Mouse (Mus musculus): ENCODE measurements at regions not wholly inside any gene's neighbourhood (a gene's known extent, or its start where the extent isn't known, plus 50 kb on each side); places are given as distances from the start of the nearest gene placed in this dataset.

DNA sequence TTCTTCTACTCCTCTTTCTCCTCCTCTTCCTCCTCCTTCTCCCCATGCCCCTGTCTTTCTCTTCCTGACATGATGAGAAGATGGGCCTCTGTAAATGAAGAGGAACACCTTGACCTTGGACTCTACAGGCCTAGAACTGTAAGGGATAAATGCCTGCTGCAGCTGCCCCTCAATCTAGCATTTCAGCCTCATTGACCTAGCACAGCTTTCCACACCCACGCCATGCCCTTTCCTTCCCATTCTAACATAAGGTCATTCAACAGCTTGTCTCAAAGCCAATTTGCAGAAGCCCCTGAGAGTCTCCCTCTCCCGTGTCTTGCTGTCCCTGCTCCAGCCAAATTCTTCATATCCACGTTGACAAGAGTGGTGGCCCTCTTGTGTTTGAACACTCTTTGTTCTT is 63.8 kb upstream of the Dscam start:
- ATAC-seq: no peak
- 40% methylated on average over 3 of the region's 3 CpGs for WGBS

DNA sequence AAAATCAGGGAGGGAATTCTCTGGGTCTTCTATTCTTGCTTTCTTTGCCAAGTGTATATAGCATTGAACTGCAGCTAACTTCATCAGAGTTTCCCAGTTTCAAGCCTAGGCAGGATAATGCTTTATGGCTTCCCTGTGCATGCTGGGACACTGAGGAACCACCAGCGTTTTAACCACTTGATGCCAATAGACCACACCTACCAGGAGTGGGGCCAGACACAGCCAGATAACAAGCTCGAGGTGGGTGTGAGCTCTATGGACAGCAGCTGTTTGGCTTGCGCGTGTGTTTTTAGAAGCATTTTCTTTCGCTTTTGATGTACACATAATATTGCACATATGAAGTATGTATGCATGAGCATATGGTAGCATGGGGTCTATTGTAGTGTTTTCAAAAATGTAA is 69.1 kb upstream of the Dscam start:
- Histone ChIP-seq H3K9me3 (ENCODE audit: low read length) (no peaks in the 10 kb centered on the region), H3K4me3 (ENCODE audit: low read depth, low read length) (no peak overlapping the region), H3K27ac (ENCODE audit: low read length) (no peak overlapping the region), H3K27me3 (replicated peaks; ENCODE audit: insufficient read depth, low read length) (no peaks in the 10 kb centered on the region), H3K4me2 (replicated peaks; ENCODE audit: low read depth, low read length) (no peak overlapping the region), H3K36me3 (ENCODE audit: insufficient read depth, low read length) (no peaks in the 10 kb centered on the region), H3K4me1 (ENCODE audit: insufficient read depth, low read depth, low read length) (no peaks in the 10 kb centered on the region), H3K9ac (replicated peaks; ENCODE audit: low read depth) (no peak overlapping the region)
- no peak for TF ChIP-seq EP300 (IDR thresholded peaks at IDR 0.05)
- TF ChIP-seq CTCF (IDR thresholded peaks at IDR 0.05): no peak
- whole genome bisulfite sequencing: 61% methylated on average over 5 of the region's 5 CpGs
- ATAC-seq: no peak
- no peak for DNase-seq (ENCODE audit: low spot score)

More for the DNA sequence above, 63.8 kb upstream of the Dscam start:
- Histone ChIP-seq H3K4me3 (ENCODE audit: low read depth, low read length) (no peak overlapping the region), H3K4me1 (ENCODE audit: insufficient read depth, low read depth, low read length) (no peaks in the 10 kb centered on the region), H3K9ac (replicated peaks; ENCODE audit: low read depth) (no peak overlapping the region), H3K4me2 (replicated peaks; ENCODE audit: low read depth, low read length) (no peak overlapping the region), H3K36me3 (ENCODE audit: insufficient read depth, low read length) (no peaks in the 10 kb centered on the region), H3K9me3 (ENCODE audit: low read length) (no peaks in the 10 kb centered on the region), H3K27ac (ENCODE audit: low read length) (no peak overlapping the region), H3K27me3 (replicated peaks; ENCODE audit: insufficient read depth, low read length) (no peaks in the 10 kb centered on the region)
- no peak for DNase-seq (ENCODE audit: low spot score)
- TF ChIP-seq CTCF (IDR thresholded peaks at IDR 0.05): no peak
- no peak for TF ChIP-seq EP300 (IDR thresholded peaks at IDR 0.05)

DNA sequence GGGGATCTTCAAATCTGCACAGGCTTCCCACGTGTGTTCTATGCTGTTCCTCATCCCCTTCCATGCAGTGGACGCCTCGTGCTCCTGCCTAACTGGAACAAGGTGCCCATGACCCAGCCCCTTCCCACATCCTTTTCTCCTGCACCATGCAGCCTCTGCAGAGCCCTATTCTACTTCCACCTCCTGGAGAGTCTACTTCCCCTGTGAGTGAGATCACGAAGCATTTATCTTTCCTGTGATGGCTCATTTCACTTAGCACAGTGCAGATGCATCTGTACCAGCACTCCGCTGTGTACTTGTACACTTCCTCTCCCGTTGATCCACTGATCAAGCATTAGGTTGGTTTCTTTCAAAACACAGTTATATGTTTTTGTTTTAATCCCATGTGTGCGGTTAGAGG is 69.5 kb upstream of the Dscam start:
- no peak overlapping the region for H3K4me2 ChIP-seq (replicated peaks; ENCODE audit: low read depth, low read length)
- H3K27ac ChIP-seq (ENCODE audit: low read length): no peak overlapping the region
- ATAC-seq (no peak), DNase-seq (ENCODE audit: low spot score) (no peak)
- H3K4me3 ChIP-seq (ENCODE audit: low read depth, low read length): no peak overlapping the region
- H3K27me3 ChIP-seq (replicated peaks; ENCODE audit: insufficient read depth, low read length): no peaks in the 10 kb centered on the region
- no peaks in the 10 kb centered on the region for H3K36me3 ChIP-seq (ENCODE audit: insufficient read depth, low read length)
- no peaks in the 10 kb centered on the region for H3K9me3 ChIP-seq (ENCODE audit: low read length)
- 81% methylated on average over 7 of the region's 7 CpGs for WGBS
- H3K4me1 ChIP-seq (ENCODE audit: insufficient read depth, low read depth, low read length): no peaks in the 10 kb centered on the region
- H3K9ac ChIP-seq (replicated peaks; ENCODE audit: low read depth): no peak overlapping the region
- no peak for TF ChIP-seq CTCF (IDR thresholded peaks at IDR 0.05)
- TF ChIP-seq EP300 (IDR thresholded peaks at IDR 0.05): no peak

DNA sequence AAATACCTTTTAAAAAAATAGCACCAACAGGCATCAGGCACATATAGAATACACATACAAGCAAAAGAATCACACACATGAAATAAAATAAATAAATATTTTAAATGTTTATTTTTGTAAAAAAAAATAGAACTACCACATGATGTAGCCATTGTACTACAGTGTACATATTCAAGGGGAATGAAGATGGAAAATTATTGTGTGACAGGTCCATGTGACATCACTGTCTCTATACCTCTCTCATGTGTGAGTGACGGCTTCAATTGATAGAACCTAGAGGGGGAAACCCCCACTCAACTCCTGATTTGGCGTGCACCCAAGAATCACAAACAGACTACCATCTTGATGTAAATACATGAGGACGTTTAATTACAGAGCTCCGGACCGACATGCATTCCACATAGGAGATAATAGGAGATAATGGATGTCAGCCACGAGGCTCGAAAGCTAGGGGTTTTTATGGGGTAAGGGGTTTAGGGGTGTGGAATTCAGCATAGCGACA is 70.4 kb upstream of the Dscam start:
- Histone ChIP-seq H3K4me2 (replicated peaks; ENCODE audit: low read depth, low read length) (no peak overlapping the region), H3K36me3 (ENCODE audit: insufficient read depth, low read length) (no peaks in the 10 kb centered on the region), H3K9ac (replicated peaks; ENCODE audit: low read depth) (no peak overlapping the region), H3K27ac (ENCODE audit: low read length) (no peak overlapping the region), H3K27me3 (replicated peaks; ENCODE audit: insufficient read depth, low read length) (no peaks in the 10 kb centered on the region), H3K4me3 (ENCODE audit: low read depth, low read length) (no peak overlapping the region), H3K9me3 (ENCODE audit: low read length) (no peaks in the 10 kb centered on the region), H3K4me1 (ENCODE audit: insufficient read depth, low read depth, low read length) (no peaks in the 10 kb centered on the region)
- ATAC-seq: no peak
- WGBS: 17% methylated on average over 8 of the region's 8 CpGs
- DNase-seq (ENCODE audit: low spot score): no peak
- TF ChIP-seq EP300 (IDR thresholded peaks at IDR 0.05) (no peak), CTCF (IDR thresholded peaks at IDR 0.05) (no peak)

DNA sequence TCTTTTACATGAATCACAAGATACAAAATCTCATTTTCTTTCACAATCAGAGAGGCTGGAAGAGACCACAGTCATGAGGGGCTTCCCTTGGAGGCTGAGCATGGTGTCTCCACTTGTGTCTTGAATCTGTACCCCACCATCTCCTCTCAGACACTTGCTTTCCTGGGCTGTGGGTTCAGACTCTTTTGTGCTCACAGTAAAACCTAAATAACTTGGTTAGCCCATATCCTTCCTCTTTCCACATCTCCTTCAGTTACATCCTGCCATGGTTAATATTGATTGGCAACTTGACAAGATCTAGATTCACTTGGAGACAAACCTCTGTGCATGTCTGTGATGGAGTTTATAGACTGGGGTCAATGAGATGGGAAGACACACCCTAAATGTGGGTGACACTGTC is 71.1 kb upstream of the Dscam start:
- ATAC-seq: no peak
- TF ChIP-seq CTCF (IDR thresholded peaks at IDR 0.05) (no peak), EP300 (IDR thresholded peaks at IDR 0.05) (no peak)
- H3K4me1 ChIP-seq (ENCODE audit: insufficient read depth, low read depth, low read length): no peaks in the 10 kb centered on the region
- H3K27me3 ChIP-seq (replicated peaks; ENCODE audit: insufficient read depth, low read length): no peaks in the 10 kb centered on the region
- DNase-seq (ENCODE audit: low spot score): no peak
- H3K4me3 ChIP-seq (ENCODE audit: low read depth, low read length): no peak overlapping the region
- no peak overlapping the region for H3K27ac ChIP-seq (ENCODE audit: low read length)
- H3K9ac ChIP-seq (replicated peaks; ENCODE audit: low read depth): no peak overlapping the region
- H3K9me3 ChIP-seq (ENCODE audit: low read length): no peaks in the 10 kb centered on the region
- no peaks in the 10 kb centered on the region for H3K36me3 ChIP-seq (ENCODE audit: insufficient read depth, low read length)
- H3K4me2 ChIP-seq (replicated peaks; ENCODE audit: low read depth, low read length): no peak overlapping the region

DNA sequence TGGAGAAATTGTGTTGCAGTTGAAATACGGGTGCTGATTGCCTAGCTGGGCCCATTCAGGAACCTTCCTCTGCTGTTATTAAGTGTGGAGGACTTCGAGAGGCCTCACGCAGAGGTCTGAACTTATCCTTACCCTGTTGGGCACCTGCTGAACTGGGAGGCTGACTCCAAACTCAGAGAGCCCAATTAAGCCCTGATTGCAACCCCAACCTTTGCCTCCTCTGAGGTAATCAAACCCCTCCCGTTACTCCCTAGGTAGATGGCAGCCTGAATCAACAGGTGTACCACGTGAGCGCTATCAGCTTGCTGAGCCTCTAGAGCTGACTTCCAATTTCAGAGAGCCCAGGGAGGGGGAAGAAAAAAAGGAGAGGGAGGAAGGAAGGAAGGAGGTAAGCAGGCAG is 79.9 kb upstream of the Dscam start:
- WGBS: 58% methylated on average over 6 of the region's 6 CpGs
- H3K36me3 ChIP-seq (ENCODE audit: insufficient read depth, low read length): no peaks in the 10 kb centered on the region
- no peak overlapping the region for H3K27ac ChIP-seq (ENCODE audit: low read length)
- no peak overlapping the region for H3K9ac ChIP-seq (replicated peaks; ENCODE audit: low read depth)
- DNase-seq (ENCODE audit: low spot score) (no peak), ATAC-seq (no peak)
- H3K9me3 ChIP-seq (ENCODE audit: low read length): no peaks in the 10 kb centered on the region
- H3K27me3 ChIP-seq (replicated peaks; ENCODE audit: insufficient read depth, low read length): no peaks in the 10 kb centered on the region
- no peak overlapping the region for H3K4me2 ChIP-seq (replicated peaks; ENCODE audit: low read depth, low read length)
- H3K4me1 ChIP-seq (ENCODE audit: insufficient read depth, low read depth, low read length): no peaks in the 10 kb centered on the region
- no peak for TF ChIP-seq EP300 (IDR thresholded peaks at IDR 0.05)
- TF ChIP-seq CTCF (IDR thresholded peaks at IDR 0.05): no peak
- H3K4me3 ChIP-seq (ENCODE audit: low read depth, low read length): no peak overlapping the region

DNA sequence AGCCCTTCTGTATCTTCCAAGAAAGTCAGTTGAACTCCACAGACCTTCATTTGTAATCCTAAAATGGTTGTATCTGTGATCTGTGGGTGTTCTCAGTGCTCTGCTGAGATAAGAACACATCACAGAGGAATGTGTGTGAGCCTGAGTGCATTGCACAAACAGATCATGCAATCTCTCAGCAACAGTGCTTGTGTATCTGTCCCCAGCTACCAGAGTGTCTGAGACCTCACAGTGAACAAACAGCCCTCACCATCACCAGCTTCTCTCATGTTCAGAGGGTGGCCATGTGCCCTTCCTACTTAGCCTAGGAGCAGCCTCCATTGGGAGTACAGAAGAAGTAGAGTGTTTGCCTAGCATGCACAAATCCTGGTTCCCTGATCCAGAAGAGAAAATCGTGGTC is 82.0 kb upstream of the Dscam start:
- Histone ChIP-seq H3K9me3 (ENCODE audit: low read length) (no peaks in the 10 kb centered on the region), H3K27ac (ENCODE audit: low read length) (no peak overlapping the region), H3K27me3 (replicated peaks; ENCODE audit: insufficient read depth, low read length) (no peaks in the 10 kb centered on the region), H3K4me1 (ENCODE audit: insufficient read depth, low read depth, low read length) (no peaks in the 10 kb centered on the region), H3K4me3 (ENCODE audit: low read depth, low read length) (no peak overlapping the region), H3K4me2 (replicated peaks; ENCODE audit: low read depth, low read length) (no peak overlapping the region), H3K9ac (replicated peaks; ENCODE audit: low read depth) (no peak overlapping the region), H3K36me3 (ENCODE audit: insufficient read depth, low read length) (no peaks in the 10 kb centered on the region)
- DNase-seq (ENCODE audit: low spot score): no peak
- no peak for ATAC-seq
- WGBS: 77% methylated on average over 1 of the region's 1 CpGs
- TF ChIP-seq EP300 (IDR thresholded peaks at IDR 0.05): no peak
- no peak for TF ChIP-seq CTCF (IDR thresholded peaks at IDR 0.05)

All from lung, postnatal 0 days (tissue).